Mouse (Mus musculus): ENCODE measurements around the gene Zbtb4. TPM values are rescaled to one million over a fixed set of nuclear protein-coding genes. Genes with fewer than 3 reads are reported as not detected.

The Zbtb4 gene
- 17.7 TPM for polyA plus RNA-seq (2014; fragmentation: Illumina TruSeq; extraction: RNeasy Lipid Tissue Mini Kit (QIAGEN cat#74804); ENCODE audit: low read depth, low replicate concordance)

DNA sequence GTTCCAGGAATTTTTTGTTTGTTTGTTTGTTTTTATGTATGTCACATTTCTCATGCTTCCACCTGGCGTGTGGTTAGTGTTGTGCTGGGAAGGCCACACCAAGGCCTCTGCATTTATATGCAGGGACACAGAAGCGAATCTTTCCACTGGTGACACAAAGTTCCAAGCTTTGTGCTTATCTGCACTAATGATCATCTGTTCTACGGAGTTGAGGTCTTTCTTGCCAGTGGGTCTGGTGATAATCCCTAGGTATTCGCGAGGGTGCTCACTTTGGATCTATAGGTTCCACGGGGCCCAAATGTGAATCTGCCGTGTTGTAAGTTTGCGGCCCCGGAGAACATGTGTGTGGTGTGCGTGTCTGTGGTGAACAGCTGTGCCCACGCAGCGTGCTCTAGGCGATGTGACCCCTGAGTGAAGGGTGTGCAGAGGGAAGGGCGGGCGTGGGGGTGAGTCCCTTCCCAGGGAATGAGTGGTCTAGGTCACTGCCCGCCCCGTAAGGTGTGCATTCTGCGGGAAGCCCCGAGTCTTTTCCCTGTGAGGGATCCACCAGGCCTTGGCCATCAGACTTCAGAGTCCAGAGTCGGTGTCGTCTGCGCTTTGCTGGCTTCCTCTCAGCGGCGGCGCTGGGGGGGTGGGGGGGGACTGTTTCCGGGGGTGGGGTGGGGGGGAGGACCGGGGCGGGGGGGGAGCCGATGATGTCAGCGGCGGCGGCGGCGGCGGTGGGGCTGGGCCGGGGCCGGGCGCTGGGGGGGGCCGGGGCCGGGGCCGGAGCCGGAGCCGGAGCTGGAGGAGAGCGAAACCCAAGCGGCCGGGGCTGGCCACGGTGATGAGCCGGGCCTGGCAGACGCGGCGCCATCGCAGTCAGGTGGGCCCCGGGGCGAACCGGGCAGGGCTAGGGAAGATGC lies at the start of gene Zbtb4:
TSS of gene Zbtb4 (plus strand) at position 692 of the 905 bp plus-strand sequence.

DNA sequence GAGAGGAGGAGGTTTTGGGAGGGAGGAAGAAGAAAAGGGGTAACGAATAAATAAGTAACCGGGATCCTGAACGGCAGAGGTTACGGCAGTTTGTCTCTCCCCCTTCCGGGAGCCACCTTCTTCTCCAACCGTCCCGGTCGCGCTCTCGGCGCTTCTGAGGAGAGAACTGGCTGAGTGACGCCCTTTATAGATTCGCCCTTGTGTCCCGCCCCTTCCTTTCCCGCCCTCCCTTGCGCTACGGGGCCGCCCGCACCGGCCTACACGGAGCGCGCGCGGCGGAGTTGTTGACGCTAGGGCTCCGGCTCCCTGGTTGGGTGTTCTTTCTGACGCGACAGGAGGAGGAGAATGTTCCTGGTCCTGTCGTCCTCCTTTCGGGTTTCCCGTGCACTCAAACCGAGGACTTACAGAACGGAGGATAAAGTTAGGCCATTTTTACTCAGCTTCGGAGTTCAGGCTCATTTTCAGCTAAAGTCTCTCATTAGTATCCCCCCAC lies 7.2 kb upstream of the Zbtb4 start, which contains the start of gene Polr2a:
TSS of gene Polr2a (minus strand) at position 160 of the 493 bp plus-strand sequence.

DNA sequence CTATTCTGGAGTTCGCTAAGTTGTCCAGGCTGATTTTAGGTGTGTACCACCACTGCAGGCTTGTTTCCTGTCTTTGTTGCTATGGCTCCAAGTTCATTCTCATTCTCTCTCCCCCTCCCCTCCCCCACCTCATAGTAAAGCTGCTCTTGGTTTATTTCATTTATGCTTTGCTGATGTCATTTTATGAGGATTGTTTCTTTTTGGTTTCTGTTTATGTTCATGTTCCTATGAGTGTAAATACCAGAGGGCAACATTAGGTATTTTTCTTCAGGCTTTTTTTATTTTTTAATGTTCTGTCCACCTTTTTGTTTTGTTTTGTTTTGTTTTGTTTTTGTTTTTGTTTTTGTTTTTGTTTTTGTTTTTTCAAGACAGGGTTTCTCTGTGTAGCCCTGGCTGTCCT lies 3.8 kb upstream of the Zbtb4 start, which contains the start of gene Slc35g3:
TSS of gene Slc35g3 (minus strand) at position 101 of the 400 bp plus-strand sequence.

DNA sequence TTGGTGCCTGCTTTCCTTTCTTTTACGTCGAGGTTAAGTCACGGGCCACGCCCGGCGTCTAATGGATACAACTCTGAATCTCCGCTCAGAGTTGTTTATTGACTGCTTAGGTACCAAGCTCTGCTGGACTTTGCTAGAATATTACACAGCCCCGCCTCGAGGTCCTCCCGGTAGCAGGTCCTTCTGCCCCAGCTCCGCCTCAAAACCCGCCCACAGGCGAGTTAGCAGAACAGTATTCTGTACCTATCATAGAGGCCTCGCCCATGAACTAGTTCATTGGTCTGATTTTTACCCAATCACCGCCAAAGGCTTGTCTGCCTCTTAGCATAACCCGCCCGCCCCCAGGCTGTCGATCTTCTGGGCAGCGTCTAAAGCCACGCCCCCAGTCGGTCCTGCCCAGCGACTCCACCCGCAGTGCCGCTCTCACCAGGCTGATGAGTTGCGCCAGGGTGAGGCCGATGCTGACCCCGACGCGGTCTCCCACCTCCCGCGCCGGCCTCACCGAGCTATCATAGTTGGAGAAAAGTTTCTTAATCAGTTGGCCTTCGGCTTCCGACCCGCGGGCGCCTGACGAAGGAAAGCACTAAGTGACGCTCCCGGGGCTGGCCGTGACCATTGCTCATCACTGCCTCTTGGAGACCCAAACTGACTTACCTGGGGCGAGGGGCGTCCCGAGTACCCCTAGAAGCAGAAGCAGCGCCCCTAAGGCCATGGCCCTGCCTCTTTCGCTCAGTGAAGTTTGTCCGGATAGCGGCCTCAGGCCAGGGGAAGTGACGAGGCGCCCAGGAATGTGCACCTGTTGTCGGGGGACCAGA lies 29.7 kb downstream of the Zbtb4 start, which contains the start of gene Chrnb1:
TSS of gene Chrnb1 (minus strand) at position 776 of the 815 bp plus-strand sequence.

DNA sequence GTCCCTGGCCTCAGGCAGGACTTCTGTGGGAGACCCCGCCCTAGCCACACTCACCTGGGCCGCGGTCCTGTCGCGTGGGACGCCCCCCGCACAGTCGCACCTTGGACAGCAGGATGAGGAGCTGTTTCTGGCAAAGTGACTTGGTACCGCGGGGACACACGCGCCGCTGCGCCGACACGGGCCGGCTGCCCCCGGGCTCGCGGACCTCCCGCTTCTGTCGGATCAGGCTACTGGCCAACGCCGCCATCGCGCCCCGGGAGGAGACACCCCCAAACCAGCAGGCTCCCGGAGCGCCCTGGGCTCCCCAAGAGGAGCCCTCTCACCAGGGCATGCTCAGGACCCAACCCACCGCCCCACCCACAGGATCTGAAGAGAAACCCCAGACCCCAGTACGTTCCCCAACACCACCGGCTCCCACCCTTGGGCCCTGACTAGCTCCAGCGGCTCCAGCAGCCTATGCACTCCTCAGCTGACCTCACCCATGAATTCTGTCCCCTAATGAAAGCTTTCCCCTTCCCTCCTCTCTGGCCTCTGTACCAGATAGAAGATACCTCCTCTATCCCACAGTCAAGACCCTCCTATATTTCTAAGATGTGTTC lies 35.8 kb downstream of the Zbtb4 start, which contains the start of gene Fgf11:
TSS of gene Fgf11 (minus strand) at position 479 of the 599 bp plus-strand sequence.

DNA sequence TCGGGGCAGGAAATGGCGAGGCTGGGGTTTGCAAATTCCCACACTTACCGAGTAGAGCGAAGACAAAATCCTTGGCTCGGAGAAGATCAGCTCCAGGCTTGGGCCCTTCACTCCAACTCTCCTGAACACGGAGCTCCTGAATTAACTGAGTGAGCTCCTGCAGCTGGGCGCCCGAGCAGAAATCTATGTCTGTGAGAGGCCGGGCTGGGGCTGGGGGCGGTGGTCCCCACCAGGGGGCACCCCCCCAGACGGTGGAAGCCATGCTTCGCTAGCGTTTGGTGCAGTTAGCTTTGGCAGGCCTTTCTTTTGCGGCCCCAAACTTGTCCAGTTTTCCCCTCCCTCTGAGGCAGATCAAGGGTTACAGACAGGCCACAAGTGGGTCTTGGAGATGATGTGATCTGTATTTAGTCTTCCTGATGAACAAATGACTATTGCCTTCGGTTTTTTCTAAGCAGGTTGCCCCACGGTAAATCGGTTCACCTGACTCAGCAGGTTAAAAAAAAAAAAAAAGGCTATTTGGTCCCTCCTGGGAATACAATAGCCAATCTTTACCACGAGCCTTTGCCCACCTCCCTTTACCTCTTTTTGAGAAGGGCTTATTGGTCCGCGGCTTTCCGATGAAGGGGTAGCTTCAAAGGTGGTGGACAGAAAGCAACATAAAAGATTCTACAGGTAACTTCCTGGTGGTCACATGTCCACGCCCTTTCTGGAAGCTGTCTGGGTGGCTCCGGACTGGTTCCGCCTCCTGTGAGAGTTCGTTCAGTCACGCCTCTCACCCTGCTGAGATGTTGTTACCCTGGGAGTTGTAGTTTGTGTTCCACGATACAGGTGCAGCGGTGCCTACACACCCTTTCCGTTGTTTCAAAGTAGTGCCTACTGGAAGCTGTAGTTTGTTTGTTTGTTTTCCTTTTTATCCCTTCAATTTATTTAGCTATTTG lies 39.5 kb downstream of the Zbtb4 start, which contains the start of gene Tmem102:
TSS of gene Tmem102 (minus strand) at position 653 of the 938 bp plus-strand sequence.

DNA sequence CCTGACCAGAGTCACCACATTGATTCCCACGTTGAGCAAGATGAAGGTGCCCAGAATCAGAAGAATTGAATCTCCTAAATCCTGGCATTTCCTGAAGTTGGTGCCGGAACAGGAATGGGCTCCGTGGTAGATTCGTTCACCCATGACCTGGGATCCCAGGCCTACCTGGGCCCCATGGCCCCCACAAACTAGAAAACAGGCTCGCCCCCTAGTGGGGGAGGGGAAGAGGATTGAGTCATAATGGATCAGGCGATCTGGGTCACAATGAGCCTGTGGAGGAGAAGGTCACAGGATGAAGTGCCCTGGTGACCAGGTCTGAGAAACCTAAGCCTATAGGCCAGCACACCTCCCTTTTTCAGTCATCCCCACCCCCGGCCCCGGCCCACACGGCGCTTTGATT lies 49.4 kb downstream of the Zbtb4 start, which contains the start of gene Gm39566:
TSS of gene Gm39566 (minus strand) at position 144 of the 400 bp plus-strand sequence.

DNA sequence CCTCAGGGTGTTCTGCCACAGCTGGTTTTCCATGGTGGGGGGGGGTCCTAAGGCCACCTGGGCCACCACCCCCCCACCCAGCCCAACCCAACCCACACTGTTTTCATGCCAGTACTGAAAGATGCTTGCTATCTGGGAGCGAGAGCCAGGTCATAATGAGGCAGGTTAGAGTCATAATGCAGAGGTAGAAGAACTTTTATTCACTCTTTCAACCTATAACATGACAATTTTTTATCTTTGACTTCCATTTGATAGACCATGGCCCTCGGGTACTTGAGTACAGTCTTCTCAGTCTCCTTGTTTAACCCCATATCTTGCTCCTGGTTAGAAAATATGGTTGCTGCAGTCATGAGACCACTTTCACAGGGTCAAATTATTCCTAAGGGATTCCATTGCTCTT lies 52.7 kb downstream of the Zbtb4 start, which contains the start of gene Spem2:
TSS of gene Spem2 (minus strand) at position 101 of the 400 bp plus-strand sequence.

DNA sequence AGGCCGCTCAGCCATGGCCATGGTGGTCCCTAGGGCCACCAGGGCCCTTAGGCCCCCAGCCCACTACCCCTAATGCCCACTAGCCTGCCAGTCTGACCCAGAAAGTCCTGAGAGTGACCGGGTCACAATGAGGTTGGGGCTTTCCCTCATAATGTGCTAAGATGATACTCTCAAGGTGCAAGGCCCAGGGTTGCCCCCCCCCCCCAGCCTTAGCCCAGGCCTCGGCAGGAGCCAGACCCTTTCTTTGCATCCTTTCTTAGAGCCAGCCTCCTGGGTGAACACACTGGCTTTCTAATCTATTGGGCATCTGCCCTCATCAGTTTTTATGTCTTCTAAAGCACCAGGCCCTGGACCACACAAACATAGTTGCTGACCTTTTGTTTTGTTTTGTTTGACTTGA lies 56.4 kb downstream of the Zbtb4 start, which contains the start of gene Spem1:
TSS of gene Spem1 (minus strand) at position 101 of the 400 bp plus-strand sequence.

Other genes with a start within 250 kb of the Zbtb4 start
- gene Dnah2, start 216.8 kb upstream of the Zbtb4 start, polyA plus RNA-seq (2014; fragmentation: Illumina TruSeq; extraction: RNeasy Lipid Tissue Mini Kit (QIAGEN cat#74804); ENCODE audit: low read depth, low replicate concordance): 0.13 TPM
- gene Efnb3, start 205.7 kb upstream of the Zbtb4 start, polyA plus RNA-seq (2014; fragmentation: Illumina TruSeq; extraction: RNeasy Lipid Tissue Mini Kit (QIAGEN cat#74804); ENCODE audit: low read depth, low replicate concordance): 0.38 TPM
- 1.9 TPM for gene Wrap53, start 185.7 kb upstream of the Zbtb4 start, polyA plus RNA-seq (2014; fragmentation: Illumina TruSeq; extraction: RNeasy Lipid Tissue Mini Kit (QIAGEN cat#74804); ENCODE audit: low read depth, low replicate concordance)
- 6.8 TPM for gene Trp53, start 185.6 kb upstream of the Zbtb4 start, polyA plus RNA-seq (2014; fragmentation: Illumina TruSeq; extraction: RNeasy Lipid Tissue Mini Kit (QIAGEN cat#74804); ENCODE audit: low read depth, low replicate concordance)
- 6.9 TPM for gene Atp1b2, start 160.0 kb upstream of the Zbtb4 start, polyA plus RNA-seq (2014; fragmentation: Illumina TruSeq; extraction: RNeasy Lipid Tissue Mini Kit (QIAGEN cat#74804); ENCODE audit: low read depth, low replicate concordance)
- not detected for gene Shbg, start 148.0 kb upstream of the Zbtb4 start, polyA plus RNA-seq (2014; fragmentation: Illumina TruSeq; extraction: RNeasy Lipid Tissue Mini Kit (QIAGEN cat#74804); ENCODE audit: low read depth, low replicate concordance)
- 1.7 TPM for gene Sat2, start 143.9 kb upstream of the Zbtb4 start, polyA plus RNA-seq (2014; fragmentation: Illumina TruSeq; extraction: RNeasy Lipid Tissue Mini Kit (QIAGEN cat#74804); ENCODE audit: low read depth, low replicate concordance)
- gene Fxr2, start 132.9 kb upstream of the Zbtb4 start, polyA plus RNA-seq (2014; fragmentation: Illumina TruSeq; extraction: RNeasy Lipid Tissue Mini Kit (QIAGEN cat#74804); ENCODE audit: low read depth, low replicate concordance): 12.4 TPM
- gene Sox15, start 110.6 kb upstream of the Zbtb4 start, polyA plus RNA-seq (2014; fragmentation: Illumina TruSeq; extraction: RNeasy Lipid Tissue Mini Kit (QIAGEN cat#74804); ENCODE audit: low read depth, low replicate concordance): not detected
- gene Mpdu1, start 103.3 kb upstream of the Zbtb4 start, polyA plus RNA-seq (2014; fragmentation: Illumina TruSeq; extraction: RNeasy Lipid Tissue Mini Kit (QIAGEN cat#74804); ENCODE audit: low read depth, low replicate concordance): 20.3 TPM
- 2.6 TPM for gene Cd68, start 99.8 kb upstream of the Zbtb4 start, polyA plus RNA-seq (2014; fragmentation: Illumina TruSeq; extraction: RNeasy Lipid Tissue Mini Kit (QIAGEN cat#74804); ENCODE audit: low read depth, low replicate concordance)
- gene Eif4a1, start 93.5 kb upstream of the Zbtb4 start, polyA plus RNA-seq (2014; fragmentation: Illumina TruSeq; extraction: RNeasy Lipid Tissue Mini Kit (QIAGEN cat#74804); ENCODE audit: low read depth, low replicate concordance): 463 TPM
- 129 TPM for gene Senp3, start 83.8 kb upstream of the Zbtb4 start, polyA plus RNA-seq (2014; fragmentation: Illumina TruSeq; extraction: RNeasy Lipid Tissue Mini Kit (QIAGEN cat#74804); ENCODE audit: low read depth, low replicate concordance)
- 38.2 TPM for gene Tnfsf13, start 80.1 kb upstream of the Zbtb4 start, polyA plus RNA-seq (2014; fragmentation: Illumina TruSeq; extraction: RNeasy Lipid Tissue Mini Kit (QIAGEN cat#74804); ENCODE audit: low read depth, low replicate concordance)
- gene Tnfsf12, start 70.1 kb upstream of the Zbtb4 start, polyA plus RNA-seq (2014; fragmentation: Illumina TruSeq; extraction: RNeasy Lipid Tissue Mini Kit (QIAGEN cat#74804); ENCODE audit: low read depth, low replicate concordance): 1.6 TPM
- 8.2 TPM for gene Tnfsfm13, start 69.8 kb upstream of the Zbtb4 start, polyA plus RNA-seq (2014; fragmentation: Illumina TruSeq; extraction: RNeasy Lipid Tissue Mini Kit (QIAGEN cat#74804); ENCODE audit: low read depth, low replicate concordance)
- 25.7 TPM for gene Polr2a, start 7.3 kb upstream of the Zbtb4 start, polyA plus RNA-seq (2014; fragmentation: Illumina TruSeq; extraction: RNeasy Lipid Tissue Mini Kit (QIAGEN cat#74804); ENCODE audit: low read depth, low replicate concordance)
- not detected for gene Slc35g3, start 3.9 kb upstream of the Zbtb4 start, polyA plus RNA-seq (2014; fragmentation: Illumina TruSeq; extraction: RNeasy Lipid Tissue Mini Kit (QIAGEN cat#74804); ENCODE audit: low read depth, low replicate concordance)
- 4.0 TPM for gene Chrnb1, start 30.0 kb downstream of the Zbtb4 start, polyA plus RNA-seq (2014; fragmentation: Illumina TruSeq; extraction: RNeasy Lipid Tissue Mini Kit (QIAGEN cat#74804); ENCODE audit: low read depth, low replicate concordance)
- gene Fgf11, start 35.9 kb downstream of the Zbtb4 start, polyA plus RNA-seq (2014; fragmentation: Illumina TruSeq; extraction: RNeasy Lipid Tissue Mini Kit (QIAGEN cat#74804); ENCODE audit: low read depth, low replicate concordance): 9.5 TPM
- gene Tmem102, start 39.7 kb downstream of the Zbtb4 start, polyA plus RNA-seq (2014; fragmentation: Illumina TruSeq; extraction: RNeasy Lipid Tissue Mini Kit (QIAGEN cat#74804); ENCODE audit: low read depth, low replicate concordance): 11.7 TPM
- not detected for gene Gm39566, start 49.4 kb downstream of the Zbtb4 start, polyA plus RNA-seq (2014; fragmentation: Illumina TruSeq; extraction: RNeasy Lipid Tissue Mini Kit (QIAGEN cat#74804); ENCODE audit: low read depth, low replicate concordance)
- not detected for gene Spem2, start 52.6 kb downstream of the Zbtb4 start, polyA plus RNA-seq (2014; fragmentation: Illumina TruSeq; extraction: RNeasy Lipid Tissue Mini Kit (QIAGEN cat#74804); ENCODE audit: low read depth, low replicate concordance)
- gene Spem1, start 56.3 kb downstream of the Zbtb4 start, polyA plus RNA-seq (2014; fragmentation: Illumina TruSeq; extraction: RNeasy Lipid Tissue Mini Kit (QIAGEN cat#74804); ENCODE audit: low read depth, low replicate concordance): not detected
- 0.88 TPM for gene Nlgn2, start 71.9 kb downstream of the Zbtb4 start, polyA plus RNA-seq (2014; fragmentation: Illumina TruSeq; extraction: RNeasy Lipid Tissue Mini Kit (QIAGEN cat#74804); ENCODE audit: low read depth, low replicate concordance)
- gene Tmem256, start 72.6 kb downstream of the Zbtb4 start, polyA plus RNA-seq (2014; fragmentation: Illumina TruSeq; extraction: RNeasy Lipid Tissue Mini Kit (QIAGEN cat#74804); ENCODE audit: low read depth, low replicate concordance): 18.5 TPM
- 0.98 TPM for gene Plscr3, start 80.5 kb downstream of the Zbtb4 start, polyA plus RNA-seq (2014; fragmentation: Illumina TruSeq; extraction: RNeasy Lipid Tissue Mini Kit (QIAGEN cat#74804); ENCODE audit: low read depth, low replicate concordance)
- 5.4 TPM for gene Tnk1, start 92.8 kb downstream of the Zbtb4 start, polyA plus RNA-seq (2014; fragmentation: Illumina TruSeq; extraction: RNeasy Lipid Tissue Mini Kit (QIAGEN cat#74804); ENCODE audit: low read depth, low replicate concordance)
- gene Tmem95, start 112.1 kb downstream of the Zbtb4 start, polyA plus RNA-seq (2014; fragmentation: Illumina TruSeq; extraction: RNeasy Lipid Tissue Mini Kit (QIAGEN cat#74804); ENCODE audit: low read depth, low replicate concordance): not detected
- 2.9 TPM for gene Kctd11, start 115.5 kb downstream of the Zbtb4 start, polyA plus RNA-seq (2014; fragmentation: Illumina TruSeq; extraction: RNeasy Lipid Tissue Mini Kit (QIAGEN cat#74804); ENCODE audit: low read depth, low replicate concordance)
- 0.57 TPM for gene Acap1, start 129.6 kb downstream of the Zbtb4 start, polyA plus RNA-seq (2014; fragmentation: Illumina TruSeq; extraction: RNeasy Lipid Tissue Mini Kit (QIAGEN cat#74804); ENCODE audit: low read depth, low replicate concordance)
- 3.7 TPM for gene 2810408A11Rik, start 135.1 kb downstream of the Zbtb4 start, polyA plus RNA-seq (2014; fragmentation: Illumina TruSeq; extraction: RNeasy Lipid Tissue Mini Kit (QIAGEN cat#74804); ENCODE audit: low read depth, low replicate concordance)
- gene Neurl4, start 135.2 kb downstream of the Zbtb4 start, polyA plus RNA-seq (2014; fragmentation: Illumina TruSeq; extraction: RNeasy Lipid Tissue Mini Kit (QIAGEN cat#74804); ENCODE audit: low read depth, low replicate concordance): 2.6 TPM
- 18.3 TPM for gene Gps2, start 148.0 kb downstream of the Zbtb4 start, polyA plus RNA-seq (2014; fragmentation: Illumina TruSeq; extraction: RNeasy Lipid Tissue Mini Kit (QIAGEN cat#74804); ENCODE audit: low read depth, low replicate concordance)
- 144 TPM for gene Eif5a, start 156.0 kb downstream of the Zbtb4 start, polyA plus RNA-seq (2014; fragmentation: Illumina TruSeq; extraction: RNeasy Lipid Tissue Mini Kit (QIAGEN cat#74804); ENCODE audit: low read depth, low replicate concordance)
- gene Ybx2, start 169.9 kb downstream of the Zbtb4 start, polyA plus RNA-seq (2014; fragmentation: Illumina TruSeq; extraction: RNeasy Lipid Tissue Mini Kit (QIAGEN cat#74804); ENCODE audit: low read depth, low replicate concordance): 22.3 TPM
- gene Slc2a4, start 182.3 kb downstream of the Zbtb4 start, polyA plus RNA-seq (2014; fragmentation: Illumina TruSeq; extraction: RNeasy Lipid Tissue Mini Kit (QIAGEN cat#74804); ENCODE audit: low read depth, low replicate concordance): 0.98 TPM
- 214 TPM for gene Cldn7, start 198.9 kb downstream of the Zbtb4 start, polyA plus RNA-seq (2014; fragmentation: Illumina TruSeq; extraction: RNeasy Lipid Tissue Mini Kit (QIAGEN cat#74804); ENCODE audit: low read depth, low replicate concordance)
- gene Ctdnep1, start 215.2 kb downstream of the Zbtb4 start, polyA plus RNA-seq (2014; fragmentation: Illumina TruSeq; extraction: RNeasy Lipid Tissue Mini Kit (QIAGEN cat#74804); ENCODE audit: low read depth, low replicate concordance): 55.0 TPM
- gene Elp5, start 216.6 kb downstream of the Zbtb4 start, polyA plus RNA-seq (2014; fragmentation: Illumina TruSeq; extraction: RNeasy Lipid Tissue Mini Kit (QIAGEN cat#74804); ENCODE audit: low read depth, low replicate concordance): 5.0 TPM
- 508 TPM for gene Gabarap, start 225.2 kb downstream of the Zbtb4 start, polyA plus RNA-seq (2014; fragmentation: Illumina TruSeq; extraction: RNeasy Lipid Tissue Mini Kit (QIAGEN cat#74804); ENCODE audit: low read depth, low replicate concordance)
- gene Phf23, start 229.9 kb downstream of the Zbtb4 start, polyA plus RNA-seq (2014; fragmentation: Illumina TruSeq; extraction: RNeasy Lipid Tissue Mini Kit (QIAGEN cat#74804); ENCODE audit: low read depth, low replicate concordance): 22.4 TPM
- 0.63 TPM for gene Dvl2, start 234.7 kb downstream of the Zbtb4 start, polyA plus RNA-seq (2014; fragmentation: Illumina TruSeq; extraction: RNeasy Lipid Tissue Mini Kit (QIAGEN cat#74804); ENCODE audit: low read depth, low replicate concordance)
- 9.9 TPM for gene Acadvl, start 249.5 kb downstream of the Zbtb4 start, polyA plus RNA-seq (2014; fragmentation: Illumina TruSeq; extraction: RNeasy Lipid Tissue Mini Kit (QIAGEN cat#74804); ENCODE audit: low read depth, low replicate concordance)